Mouse (Mus musculus): Measurements from ENCODE around the gene Pcnx2.

Gene Pcnx2

DNA sequence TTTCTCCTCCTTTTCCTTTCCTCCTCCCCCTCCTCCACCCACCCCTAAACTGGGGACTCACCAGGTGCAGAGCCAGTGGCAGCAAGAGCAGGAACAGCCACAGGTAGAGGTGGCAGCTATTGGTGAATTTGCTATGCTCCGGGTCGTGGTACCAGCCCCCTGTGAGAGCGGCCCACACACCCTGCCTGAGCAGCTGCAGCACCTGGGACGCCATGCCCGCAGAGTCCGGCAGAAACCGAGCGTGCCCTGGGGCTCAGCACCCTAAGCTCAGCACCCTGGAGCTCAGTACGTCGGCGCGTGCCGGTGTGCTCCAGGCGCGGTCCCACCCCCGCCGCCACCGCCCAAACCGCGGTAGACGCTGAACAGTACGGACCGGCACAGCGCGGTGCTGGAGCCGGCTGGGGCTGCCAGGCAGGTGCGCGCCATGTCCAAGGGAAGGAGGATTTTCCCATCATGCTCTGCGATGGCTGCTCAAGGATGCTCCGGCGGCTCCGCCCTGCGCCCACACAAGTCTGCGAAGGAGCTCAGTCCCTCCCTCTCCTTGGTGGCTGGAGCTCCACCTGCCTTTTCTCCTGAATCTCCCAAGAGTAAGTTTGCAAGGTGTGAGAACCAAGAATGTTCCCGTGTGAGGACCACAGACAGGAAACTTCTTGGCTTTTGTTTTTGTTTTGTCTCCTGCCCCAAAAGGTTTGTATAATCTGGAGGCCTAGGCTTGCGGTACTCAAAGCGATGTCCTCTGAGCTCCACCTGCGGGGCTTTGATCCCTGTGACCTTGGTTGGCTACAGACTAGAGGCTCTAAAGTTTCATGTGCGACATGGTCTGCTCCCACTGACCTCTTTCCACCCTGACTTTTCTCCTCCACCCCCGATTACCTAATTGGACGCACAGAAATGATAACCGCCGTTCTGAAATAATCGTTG lies at the start of gene Pcnx2:
Gene Pcnx2 (minus strand): TSS at position 450 of the 921 bp plus-strand sequence.
- peak; percentile 57 for DNase-seq (ENCODE audit: low spot score)

GRCm38 (mm10) chr8:125944511-125944910 lies 46.4 kb upstream of the Pcnx2 start:
- no peak for DNase-seq (ENCODE audit: low spot score)

- peak; percentile 84 for DNase-seq (ENCODE audit: low spot score)
Observed at GRCm38 (mm10) chr8:125935649-125936048, 37.5 kb upstream of the Pcnx2 start.

DNA sequence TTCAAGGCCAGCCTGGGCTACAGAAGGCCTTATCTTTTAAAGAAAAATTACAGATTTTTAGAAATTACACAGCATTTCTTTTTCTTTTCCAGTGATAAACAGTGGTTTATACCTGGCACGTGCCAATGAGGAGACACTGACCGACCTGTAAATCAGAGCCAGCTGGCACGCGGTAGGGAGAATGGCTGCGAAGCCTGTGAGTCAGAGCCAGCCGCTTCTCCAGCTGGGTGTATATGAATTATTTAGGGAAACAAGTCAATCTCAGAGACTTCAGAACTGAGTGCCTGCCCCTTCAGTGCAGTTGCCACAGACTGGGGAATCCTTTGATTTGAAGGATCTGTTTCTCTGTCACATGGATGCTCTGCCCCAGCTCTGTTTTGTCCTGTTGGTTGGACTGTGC lies 33.7 kb upstream of the Pcnx2 start:
- DNase-seq (ENCODE audit: low spot score), result no peak

- no peak for DNase-seq (ENCODE audit: low spot score)
Observed at GRCm38 (mm10) chr8:125930276-125931046, 32.3 kb upstream of the Pcnx2 start.

- no peak for DNase-seq (ENCODE audit: low spot score)
Observed at GRCm38 (mm10) chr8:125926636-125927035, 28.5 kb upstream of the Pcnx2 start.

DNA sequence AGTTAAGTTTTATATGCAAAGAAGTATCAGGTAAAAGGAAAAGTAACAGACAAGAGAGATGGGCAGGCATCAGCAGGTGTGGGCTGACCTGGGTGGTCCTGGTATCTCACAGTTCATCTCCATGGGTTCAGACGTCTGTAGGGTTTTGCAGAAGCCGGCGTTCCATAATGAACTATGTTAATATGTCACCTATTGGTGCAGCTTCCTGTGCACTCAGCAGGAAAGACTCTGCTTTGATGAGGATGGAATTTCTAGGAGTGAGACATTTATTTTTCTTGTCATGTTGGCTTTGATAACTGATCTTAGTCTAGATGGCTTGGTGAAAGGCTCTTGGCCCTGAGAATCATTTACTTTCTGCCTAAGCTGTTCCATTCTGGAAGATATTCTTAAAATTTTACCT lies 24.2 kb upstream of the Pcnx2 start:
- no peak for DNase-seq (ENCODE audit: low spot score)

DNA sequence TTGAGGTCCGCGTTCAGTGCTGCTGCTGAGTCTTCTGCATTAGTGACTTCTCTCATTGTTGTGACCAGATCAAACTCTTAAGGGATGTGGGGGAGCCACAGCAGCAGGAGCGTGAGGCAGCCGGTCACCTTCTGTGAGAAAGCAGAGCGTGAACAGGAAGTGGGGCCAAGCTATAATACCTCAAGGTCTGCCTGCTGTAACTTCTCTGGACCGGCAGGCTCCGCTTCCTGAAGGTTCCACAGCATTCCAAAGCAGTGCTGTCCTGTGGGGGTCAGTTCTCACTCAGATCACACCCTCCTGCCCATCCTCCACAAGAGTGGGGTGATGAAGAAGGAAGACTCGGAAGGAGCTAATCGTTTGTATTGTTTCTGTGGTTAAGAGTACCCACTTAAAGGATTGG lies 22.6 kb upstream of the Pcnx2 start:
- no peak for DNase-seq (ENCODE audit: low spot score)

DNA sequence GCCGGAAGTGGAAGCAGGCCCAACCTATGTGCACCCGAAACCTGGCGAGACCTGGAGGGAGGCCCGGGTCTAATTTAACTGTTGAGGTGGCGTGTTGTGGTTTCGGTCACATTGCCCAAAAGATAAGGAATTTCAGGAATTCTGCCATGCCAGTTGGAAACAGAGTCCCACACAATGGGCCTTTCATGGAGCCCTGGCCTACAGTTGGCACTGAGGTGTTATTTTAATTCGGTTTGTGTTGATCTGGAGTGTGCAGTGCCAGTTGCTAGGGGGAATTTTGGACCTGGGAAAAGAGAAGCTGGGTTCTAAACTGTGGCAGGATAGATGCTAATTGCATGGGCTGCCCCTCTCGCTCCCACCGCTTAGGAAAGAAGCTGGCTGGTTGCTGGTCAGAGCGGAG lies 22.2 kb upstream of the Pcnx2 start:
- no peak for DNase-seq (ENCODE audit: low spot score)

DNA sequence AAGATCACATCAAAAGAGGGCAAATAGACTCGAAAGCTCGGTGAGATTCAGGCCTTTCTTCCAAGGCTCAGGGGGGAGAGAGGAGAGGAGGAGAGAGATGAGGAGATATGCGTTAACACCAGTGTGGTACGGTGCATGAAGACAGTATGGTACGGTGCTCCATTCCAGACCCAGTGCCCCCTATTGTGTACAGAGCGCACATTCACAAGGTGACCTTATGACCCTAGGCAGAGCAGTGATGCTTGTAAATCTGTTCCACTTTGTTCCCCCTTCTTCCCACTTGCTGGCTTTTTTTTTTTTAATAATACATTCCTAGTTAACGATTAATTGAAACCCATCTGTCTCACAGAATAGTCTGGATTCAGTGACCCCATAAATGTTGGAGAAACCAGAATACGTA lies 21.4 kb upstream of the Pcnx2 start:
- DNase-seq (ENCODE audit: low spot score), result peak; percentile 42

- no peak for DNase-seq (ENCODE audit: low spot score)
Observed at GRCm38 (mm10) chr8:125918719-125919118, 20.6 kb upstream of the Pcnx2 start.

DNA sequence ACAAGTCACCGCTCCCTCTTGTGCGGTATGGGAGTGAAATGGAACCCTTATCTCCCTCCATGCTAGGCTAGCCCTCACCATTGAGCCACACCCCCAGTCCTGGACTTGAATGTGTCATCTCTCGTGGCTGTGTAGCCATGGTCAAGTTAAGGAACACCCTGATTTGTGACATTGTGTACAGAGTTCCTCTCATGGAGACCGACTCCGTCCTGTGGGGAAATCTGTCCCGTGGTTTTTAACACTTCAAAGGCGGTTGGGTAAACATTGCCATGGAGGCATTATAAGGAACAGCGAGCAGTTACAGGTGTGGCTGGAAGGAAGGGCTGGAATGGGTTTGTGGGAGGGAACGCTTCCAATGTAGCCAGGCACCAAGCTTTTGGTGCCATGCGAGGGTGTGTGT lies 18.9 kb upstream of the Pcnx2 start:
- no peak for DNase-seq (ENCODE audit: low spot score)

GRCm38 (mm10) chr8:125914386-125914785 lies 16.3 kb upstream of the Pcnx2 start:
- DNase-seq (ENCODE audit: low spot score), result no peak

GRCm38 (mm10) chr8:125913206-125913605 lies 15.1 kb upstream of the Pcnx2 start:
- DNase-seq (ENCODE audit: low spot score), result no peak

GRCm38 (mm10) chr8:125911229-125911580 lies 13.1 kb upstream of the Pcnx2 start:
- no peak for DNase-seq (ENCODE audit: low spot score)

DNA sequence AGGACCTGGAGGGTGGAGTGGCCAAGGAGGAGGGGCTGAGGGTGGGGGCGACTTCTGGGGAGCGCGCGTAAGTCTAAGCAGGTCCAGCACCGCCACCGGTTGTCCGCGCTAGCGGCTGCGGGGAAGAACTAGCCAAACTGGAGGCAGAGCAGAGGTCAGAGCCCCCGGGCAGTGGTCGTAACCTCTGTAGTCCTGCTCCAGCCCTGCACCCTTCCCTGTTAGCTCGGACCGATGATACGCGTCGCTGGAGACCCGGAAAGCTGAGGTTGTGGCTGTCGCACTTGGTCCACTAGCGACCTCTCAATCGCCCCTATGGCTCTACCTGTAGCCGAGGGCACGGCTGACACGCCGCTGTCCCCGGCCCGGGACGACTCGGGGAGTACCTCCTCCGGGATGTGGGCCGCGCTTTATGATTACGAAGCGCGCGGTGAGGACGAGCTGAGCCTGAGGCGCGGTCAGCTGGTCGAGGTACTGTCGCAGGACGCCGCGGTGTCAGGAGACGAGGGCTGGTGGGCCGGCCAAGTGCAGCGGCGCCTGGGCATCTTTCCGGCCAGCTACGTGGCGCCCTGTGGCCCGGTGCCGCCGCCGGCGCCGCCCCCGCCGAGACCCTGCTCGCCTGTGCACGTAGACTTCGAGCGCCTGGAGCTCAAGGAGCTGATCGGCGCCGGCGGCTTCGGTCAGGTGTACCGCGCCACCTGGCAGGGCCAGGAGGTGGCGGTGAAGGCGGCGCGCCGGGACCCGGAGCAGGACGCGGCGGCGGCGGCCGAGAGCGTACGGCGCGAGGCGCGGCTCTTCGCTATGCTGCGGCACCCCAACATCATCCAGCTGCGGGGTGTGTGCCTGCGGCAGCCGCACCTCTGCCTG lies 12.5 kb upstream of the Pcnx2 start, which contains the start of gene Map3k21:
Gene Map3k21 (plus strand): TSS at position 86 of the 864 bp plus-strand sequence.
- DNase-seq (ENCODE audit: low spot score), result peak; percentile 39

DNA sequence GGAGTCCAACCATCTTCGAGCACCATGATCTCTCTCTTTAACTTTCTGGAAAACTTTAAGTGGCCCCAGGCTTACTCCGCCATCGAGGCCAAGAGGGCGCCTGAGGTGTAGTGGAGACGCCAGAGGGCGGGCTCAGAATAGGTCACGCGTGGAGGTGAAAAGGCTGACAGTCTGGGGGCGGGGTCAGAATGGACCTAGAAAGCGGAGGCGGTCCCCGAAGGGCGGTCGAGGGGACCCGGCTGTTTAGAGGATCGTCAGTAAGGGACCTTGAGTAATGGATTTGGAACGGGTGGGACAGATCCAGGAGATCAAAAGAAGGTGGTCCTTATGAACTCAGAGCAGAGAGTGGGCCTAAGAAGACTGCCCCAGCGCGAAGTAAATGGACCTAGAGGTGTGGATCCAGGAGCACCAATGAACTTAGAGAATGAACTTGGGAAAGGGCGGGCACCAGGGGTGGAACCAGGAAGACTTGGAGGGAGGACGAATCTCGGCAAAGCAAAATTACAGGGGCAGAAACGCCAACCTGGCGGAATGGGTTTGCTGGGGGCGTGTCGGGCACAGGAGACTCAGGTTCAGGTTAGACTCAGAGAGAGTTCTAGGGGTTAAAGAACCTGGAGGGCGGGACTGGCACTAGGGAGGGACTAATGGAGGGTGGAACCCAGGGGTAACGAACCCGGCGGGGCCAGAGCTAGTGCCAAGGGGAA lies 11.7 kb upstream of the Pcnx2 start:
- no peak for DNase-seq (ENCODE audit: low spot score)

- DNase-seq (ENCODE audit: low spot score), result no peak
Observed at GRCm38 (mm10) chr8:125907311-125907710, 9.2 kb upstream of the Pcnx2 start.

DNA sequence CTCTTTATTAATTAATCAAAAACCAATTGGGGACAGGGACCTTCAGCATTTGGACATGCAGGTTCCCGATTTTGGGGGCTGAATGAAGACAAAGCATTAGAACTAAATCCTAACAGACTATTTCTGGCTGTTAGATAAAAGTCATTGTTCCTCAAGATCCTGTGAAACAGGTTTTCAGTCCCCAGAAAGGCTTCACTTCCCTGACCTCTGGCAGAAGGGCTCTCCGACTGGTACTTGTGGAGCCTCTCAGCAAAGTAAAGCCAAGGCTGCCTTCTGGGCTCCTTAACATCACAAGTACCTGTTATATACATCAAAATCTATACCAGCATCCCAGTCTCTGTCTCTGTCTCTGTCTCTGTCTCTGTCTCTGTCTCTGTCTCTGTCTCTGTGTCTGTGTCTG lies 7.2 kb upstream of the Pcnx2 start:
- DNase-seq (ENCODE audit: low spot score), result no peak

DNA sequence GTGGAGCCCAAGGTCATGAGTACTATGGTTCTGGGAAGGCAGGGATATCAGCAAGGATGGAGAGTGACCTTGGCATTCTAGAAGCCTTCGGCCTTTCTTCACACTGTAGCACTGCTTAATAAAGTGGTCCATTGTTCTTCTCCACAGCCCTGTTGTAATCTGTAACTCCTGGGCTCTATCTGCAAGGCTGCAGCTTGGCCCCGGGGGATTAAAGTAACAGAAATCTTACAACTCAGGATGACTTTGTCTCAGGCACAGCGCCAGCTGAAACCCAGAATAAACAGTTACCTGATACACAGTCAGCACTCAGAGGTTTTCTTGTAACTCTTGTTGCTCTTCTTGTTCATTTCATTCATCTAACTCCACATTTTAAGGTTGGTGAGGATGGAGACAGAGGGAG lies 4.4 kb upstream of the Pcnx2 start:
- DNase-seq (ENCODE audit: low spot score), result no peak

DNA sequence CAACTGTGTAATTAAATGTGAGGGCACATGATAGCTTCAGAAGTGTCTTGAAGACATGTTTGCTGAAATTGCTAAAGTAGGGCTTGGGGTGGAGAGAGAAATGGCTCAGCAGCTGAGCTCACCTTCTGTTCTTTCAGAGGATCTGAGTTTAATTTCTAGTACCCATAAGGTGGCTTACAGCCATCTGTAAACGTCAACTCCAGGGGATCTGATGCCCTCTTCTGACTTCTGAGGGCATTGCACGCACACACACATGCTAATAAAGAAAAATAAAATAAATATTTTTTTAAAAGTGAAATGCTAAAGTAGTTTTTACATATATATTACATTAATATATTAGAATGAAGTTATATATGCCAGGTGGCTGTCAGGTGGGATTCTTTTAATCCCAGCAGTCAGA lies 3.0 kb upstream of the Pcnx2 start:
- DNase-seq (ENCODE audit: low spot score), result no peak

DNA sequence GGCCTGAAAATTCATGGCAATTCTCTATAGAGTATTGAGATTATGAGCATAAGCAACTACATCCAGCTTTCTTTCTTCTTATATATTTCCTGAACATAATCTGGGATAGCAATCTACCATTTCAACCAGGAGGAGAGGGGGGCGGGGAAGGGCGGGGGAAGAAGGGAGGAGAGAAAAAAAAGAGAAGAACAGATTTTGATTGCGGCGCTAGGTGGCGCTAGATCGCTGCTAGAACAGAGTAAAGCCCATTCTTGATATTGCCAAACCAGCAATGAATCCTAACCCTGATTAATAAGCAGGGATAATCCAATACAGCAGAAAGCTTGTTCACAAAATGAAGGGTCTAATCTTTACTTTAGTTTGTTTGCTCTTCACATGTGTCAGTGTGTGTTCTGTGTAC lies 782 bp upstream of the Pcnx2 start:
- DNase-seq (ENCODE audit: low spot score), result peak; percentile 88

All from retina, embryonic 14.5 days (tissue).